Mouse (Mus musculus) embryonic fibroblast, embryonic 13.5 days (primary cell): ENCODE measurements around the gene Pomt2.

ENCODE experiments used
- CTCF ChIP-seq: IDR thresholded peaks from 2 replicates; pipeline ENCODE4 v1.5.1; 2011; ENCODE audit warnings: mild to moderate bottlenecking, control low read depth, low read length, moderate library complexity, borderline replicate concordance; ENCODE audit not compliant: insufficient read depth
- POLR2A ChIP-seq: IDR thresholded peaks from 2 replicates; pipeline ENCODE4 v1.6.1; 2011; ENCODE audit warnings: low read depth, mild to moderate bottlenecking, control low read depth, low read length, moderate library complexity

DNA sequence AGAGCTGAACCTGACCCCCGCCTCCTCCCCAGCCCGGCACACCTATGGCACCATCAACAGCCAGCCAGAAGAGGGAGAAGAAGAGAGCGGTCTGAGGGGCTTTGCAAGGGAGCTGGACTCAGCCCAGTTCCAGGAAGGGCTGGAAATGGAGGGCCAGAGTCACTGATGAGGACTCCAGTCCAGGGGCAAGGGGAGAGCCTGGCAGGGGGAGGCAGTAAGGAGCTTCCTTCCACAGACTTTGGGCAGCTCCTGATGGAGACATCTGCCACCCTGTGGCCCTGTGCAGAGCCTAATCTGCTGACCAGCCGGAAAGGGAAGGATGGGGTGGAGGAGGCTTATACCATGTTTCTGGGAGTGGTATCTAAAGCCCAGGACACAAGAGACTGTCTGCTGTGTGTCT is 58.5 kb downstream of the Pomt2 start:
- TF ChIP-seq POLR2A (no peak), CTCF (no peak)
